21 mouse cellular contexts compared by ENCODE assay signal in genomic region chr7:24338241-24338640, GRCm38 (mm10). TPM values are rescaled to one million over a fixed set of nuclear protein-coding genes. Genes with fewer than 3 reads are reported as not detected.
DNase-seq lines count a peak whose midpoint lies in the region; ATAC-seq and TF ChIP-seq lines count a peak whose summit lies in the region.
"Had no signal": no experiment of that assay in that cellular context is flagged by ENCODE, and none has a peak within 500 bp of the region (broad histone marks: within the 10 kb centered on the region; RNA-seq: fewer than 3 reads in every experiment).

No protein-coding gene starts in this region.

- no peak for ATAC-seq in kidney, postnatal 0 days (replicated peaks; ENCODE audit: low FRiP score, low read depth)
- ATAC-seq in midbrain, postnatal 0 days (ENCODE audit: low FRiP score) = no peak
- no peak for ATAC-seq in midbrain, embryonic 13.5 days
- ATAC-seq: hindbrain, embryonic 16.5 days had no signal

- H3K36me3 ChIP-seq in kidney, postnatal 0 days (ENCODE audit: insufficient read depth, low read length) = no peaks in the 10 kb centered on the region
- no peaks in the 10 kb centered on the region for H3K36me3 ChIP-seq in midbrain, postnatal 0 days (ENCODE audit: insufficient read depth, low read length)
- H3K36me3 ChIP-seq in midbrain, embryonic 13.5 days = no peaks in the 10 kb centered on the region
- no peaks in the 10 kb centered on the region for H3K36me3 ChIP-seq in MEL (ENCODE audit: control insufficient read depth in 1 of 2, insufficient read depth in 2 of 2, low read length in 2 of 2)
- H3K36me3 ChIP-seq: heart, embryonic 12.5 days; liver, embryonic 13.5 days; neural tube, embryonic 12.5 days had no signal

- no peaks in the 10 kb centered on the region for H3K79me2 ChIP-seq in MEL (ENCODE audit: control insufficient read depth, insufficient read depth, low read length, poor library complexity)

- H3K9me3 ChIP-seq in kidney, postnatal 0 days (replicated peaks; ENCODE audit: low read length) = no peaks in the 10 kb centered on the region
- no peaks in the 10 kb centered on the region for H3K9me3 ChIP-seq in midbrain, postnatal 0 days (ENCODE audit: low read length)
- no peaks in the 10 kb centered on the region for H3K9me3 ChIP-seq in midbrain, embryonic 13.5 days
- no peaks in the 10 kb centered on the region for H3K9me3 ChIP-seq in MEL (replicated peaks; ENCODE audit: insufficient read depth, low read length)
- H3K9me3 ChIP-seq: liver, embryonic 13.5 days; neural tube, embryonic 12.5 days had no signal

- TF ChIP-seq RAD21 in MEL (IDR thresholded peaks at IDR 0.05; ENCODE audit: low read depth, low read length) = no peak

- H3K27me3 ChIP-seq in kidney, postnatal 0 days (ENCODE audit: insufficient read depth, low read length) = no peaks in the 10 kb centered on the region
- 0 out of 2 replicates have a peak, but pooled peaks cover 4% of the 10 kb centered on the region for H3K27me3 ChIP-seq in midbrain, postnatal 0 days (ENCODE audit: insufficient read depth, low read length)
- H3K27me3 ChIP-seq in midbrain, embryonic 13.5 days = peaks cover 15% of the 10 kb centered on the region
- H3K27me3 ChIP-seq in MEL (ENCODE audit: control insufficient read depth in 1 of 2, insufficient read depth in 2 of 2, low read length in 2 of 2) = no peaks in the 10 kb centered on the region

- H3K27ac ChIP-seq in kidney, postnatal 0 days = no peak overlapping the region
- no peak overlapping the region for H3K27ac ChIP-seq in midbrain, postnatal 0 days (ENCODE audit: low read depth, low read length)
- no peak overlapping the region for H3K27ac ChIP-seq in midbrain, embryonic 13.5 days
- no peak overlapping the region for H3K27ac ChIP-seq in MEL (ENCODE audit: control insufficient read depth, low read depth, low read length)
- H3K27ac ChIP-seq: liver, embryonic 13.5 days; neural tube, embryonic 12.5 days had no signal

- no peak for TF ChIP-seq POLR2A in MEL (IDR thresholded peaks at IDR 0.05; ENCODE audit: control insufficient read depth in 1 of 2, insufficient read depth in 1 of 2, low read depth in 1 of 2, low read length in 2 of 2, poor library complexity in 1 of 2)

- H3K4me2 ChIP-seq in kidney, postnatal 0 days (ENCODE audit: low read length) = no peak overlapping the region
- no peak overlapping the region for H3K4me2 ChIP-seq in midbrain, postnatal 0 days (ENCODE audit: low read depth, low read length, poor library complexity, severe bottlenecking)
- no peak overlapping the region for H3K4me2 ChIP-seq in midbrain, embryonic 13.5 days (replicated peaks)
- H3K4me2 ChIP-seq: heart, embryonic 12.5 days; liver, embryonic 13.5 days; neural tube, embryonic 12.5 days had no signal

- TF ChIP-seq CTCF in kidney, postnatal 0 days (IDR thresholded peaks at IDR 0.05; ENCODE audit: low read depth) = peak; percentile 23; the same call in 1 of the 2 replicates
- TF ChIP-seq CTCF in midbrain, postnatal 0 days (IDR thresholded peaks at IDR 0.05) = peak; percentile 39
- TF ChIP-seq CTCF in MEL (IDR thresholded peaks at IDR 0.05 in 2 of 3, conservative IDR thresholded peaks at IDR 0.05 in 1 of 3; ENCODE audit: control insufficient read depth in 1 of 3, insufficient read depth in 1 of 3, low read depth in 2 of 3, low read length in 3 of 3, poor library complexity in 1 of 3, severe bottlenecking in 1 of 3) = peak; percentile 20 to 41 (median 35); a peak in 4 of 6 replicates

- DNase-seq in kidney, postnatal 0 days (ENCODE audit: low spot score) = no peak
- DNase-seq in kidney, adult 9 months = no peak
- DNase-seq in midbrain, postnatal 0 days (ENCODE audit: low spot score) = no peak
- DNase-seq in MEL (ENCODE audit: low read depth, low spot score) = peak; percentile 24
- peak; percentile 51 for DNase-seq in induced T-regulatory cell, adult 2 months (ENCODE audit: low read depth)
- DNase-seq in urinary bladder, postnatal 4 days (ENCODE audit: low spot score in 2 of 2) = no peak
- DNase-seq: cerebellum, adult 9-11 months; kidney, adult 8-10 months; kidney, postnatal 4 days; liver, embryonic 13.5 days; lung, postnatal 36 days had no signal

- no peaks in the 10 kb centered on the region for H3K4me1 ChIP-seq in kidney, postnatal 0 days (replicated peaks; ENCODE audit: insufficient read depth, low read length)
- H3K4me1 ChIP-seq in midbrain, postnatal 0 days (ENCODE audit: insufficient read depth, low read length) = no peaks in the 10 kb centered on the region
- no peaks in the 10 kb centered on the region for H3K4me1 ChIP-seq in midbrain, embryonic 13.5 days (replicated peaks)
- no peaks in the 10 kb centered on the region for H3K4me1 ChIP-seq in MEL (ENCODE audit: control insufficient read depth in 1 of 2, insufficient read depth in 2 of 2, low read length in 2 of 2)
- H3K4me1 ChIP-seq: heart, embryonic 12.5 days; liver, embryonic 13.5 days; neural tube, embryonic 12.5 days had no signal

- no peak overlapping the region for H3K9ac ChIP-seq in kidney, postnatal 0 days (ENCODE audit: low read depth, low read length)
- H3K9ac ChIP-seq in midbrain, postnatal 0 days (replicated peaks; ENCODE audit: low read length, poor library complexity, severe bottlenecking) = no peak overlapping the region
- no peak overlapping the region for H3K9ac ChIP-seq in midbrain, embryonic 13.5 days (replicated peaks)
- no peak overlapping the region for H3K9ac ChIP-seq in MEL (ENCODE audit: control insufficient read depth, low read depth, low read length, poor library complexity, severe bottlenecking)
- H3K9ac ChIP-seq: heart, embryonic 12.5 days; liver, embryonic 13.5 days; neural tube, embryonic 12.5 days had no signal

- no peak overlapping the region for H3K4me3 ChIP-seq in kidney, postnatal 0 days (replicated peaks; ENCODE audit: low read depth, low read length)
- no peak overlapping the region for H3K4me3 ChIP-seq in midbrain, postnatal 0 days (ENCODE audit: low read depth, low read length)
- no peak overlapping the region for H3K4me3 ChIP-seq in midbrain, embryonic 13.5 days (replicated peaks)
- no peak overlapping the region for H3K4me3 ChIP-seq in MEL (ENCODE audit: control insufficient read depth in 1 of 2, insufficient read depth in 1 of 2, low read depth in 2 of 2, low read length in 2 of 2)
- H3K4me3 ChIP-seq: heart, embryonic 12.5 days; liver, embryonic 13.5 days; neural tube, embryonic 12.5 days had no signal

- 43% methylated on average over 2 of the region's 2 CpGs for WGBS in kidney, postnatal 0 days
- 41% methylated on average over 2 of the region's 2 CpGs for WGBS in midbrain, postnatal 0 days
- 39% methylated on average over 2 of the region's 2 CpGs for WGBS in midbrain, embryonic 13.5 days

- no peak for TF ChIP-seq EP300 in MEL (IDR thresholded peaks at IDR 0.05; ENCODE audit: low read depth in 1 of 2, low read length in 2 of 2)

TF ChIP-seq in MEL, 35 proteins besides CTCF, POLR2A, EP300 and RAD21:
- TF ChIP-seq GABPA (IDR thresholded peaks at IDR 0.05; ENCODE audit: low read depth, low read length) = no peak
- peak; percentile 34; the same call in 1 of the 2 replicates for TF ChIP-seq SMC3 (IDR thresholded peaks at IDR 0.05; ENCODE audit: low read depth, low read length)
TF ChIP-seq in MEL: peak in this region for 1.

RNA-seq across cellular contexts. Expression of gene Tescl, which starts 4.5 kb away (rescaled TPM):
- polyA plus RNA-seq in kidney, postnatal 0 days (2015; fragmentation: Nextera tagmentation; extraction: Ambion mirVana) = 0.27 and 0.45 TPM in 2 replicates
- not detected in 2 replicates for total RNA-seq in midbrain, postnatal 0 days (2014; rRNA removed)
- polyA plus RNA-seq in midbrain, postnatal 0 days (2015; fragmentation: Nextera tagmentation; extraction: Ambion mirVana) = 0.19 TPM in 1 of 2 replicates, not detected in the other
- 0.40 TPM in 1 of 2 replicates, not detected in the other for polyA plus RNA-seq in midbrain, embryonic 13.5 days (2015; fragmentation: Nextera tagmentation; extraction: Ambion mirVana)
- not detected in 2 replicates for total RNA-seq in MEL (2012; rRNA removed)
- not detected for polyA plus RNA-seq in MEL (2012; ENCODE audit: insufficient read depth in 1 of 2, insufficient read length in 2 of 2, low read depth in 1 of 2, low replicate concordance in 2 of 2, missing spikeins in 1 of 2)
- total RNA-seq: heart, postnatal 25 days; layer of hippocampus, postnatal 25 days; left cerebral cortex, postnatal 25 days had no signal
- polyA plus RNA-seq: heart, embryonic 12.5 days; liver, embryonic 13.5 days; neural tube, embryonic 12.5 days had no signal

RNA-seq across cellular contexts. Expression of gene Lypd5, which starts 10.8 kb away (rescaled TPM):
- not detected in 2 replicates for polyA plus RNA-seq in kidney, postnatal 0 days (2015; fragmentation: Nextera tagmentation; extraction: Ambion mirVana)
- total RNA-seq in midbrain, postnatal 0 days (2014; rRNA removed) = 0.44 TPM in 1 of 2 replicates, not detected in the other
- polyA plus RNA-seq in midbrain, postnatal 0 days (2015; fragmentation: Nextera tagmentation; extraction: Ambion mirVana) = not detected in 2 replicates
- not detected in 2 replicates for polyA plus RNA-seq in midbrain, embryonic 13.5 days (2015; fragmentation: Nextera tagmentation; extraction: Ambion mirVana)
- total RNA-seq in MEL (2012; rRNA removed) = not detected in 2 replicates
- polyA plus RNA-seq in MEL (2012; ENCODE audit: insufficient read depth in 1 of 2, insufficient read length in 2 of 2, low read depth in 1 of 2, low replicate concordance in 2 of 2, missing spikeins in 1 of 2) = not detected
- total RNA-seq: adrenal gland, postnatal 4 days; heart, postnatal 25 days; layer of hippocampus, postnatal 25 days; left cerebral cortex, postnatal 25 days; monocyte, adult 5-6 weeks had no signal
- polyA plus RNA-seq: forebrain, embryonic 11.5 days; heart, embryonic 12.5 days; hindbrain, embryonic 16.5 days; liver, embryonic 13.5 days; neural tube, embryonic 12.5 days had no signal

RNA-seq across cellular contexts. Expression of gene Zfp94, which starts 21.8 kb away (rescaled TPM):
- 9.8 and 10.0 TPM in 2 replicates for polyA plus RNA-seq in kidney, postnatal 0 days (2015; fragmentation: Nextera tagmentation; extraction: Ambion mirVana)
- 13.3 and 25.0 TPM in 2 replicates for total RNA-seq in midbrain, postnatal 0 days (2014; rRNA removed)
- polyA plus RNA-seq in midbrain, postnatal 0 days (2015; fragmentation: Nextera tagmentation; extraction: Ambion mirVana) = 17.4 and 22.9 TPM in 2 replicates
- polyA plus RNA-seq in midbrain, embryonic 13.5 days (2015; fragmentation: Nextera tagmentation; extraction: Ambion mirVana) = 19.4 and 22.0 TPM in 2 replicates
- total RNA-seq in MEL (2012; rRNA removed) = 5.9 and 6.9 TPM in 2 replicates
- 1 to 10 TPM in 1 of 2 experiments, not detected in 1; 5.9 TPM for polyA plus RNA-seq in MEL (2012; ENCODE audit: insufficient read depth in 1 of 2, insufficient read length in 2 of 2, low read depth in 1 of 2, low replicate concordance in 2 of 2, missing spikeins in 1 of 2)

RNA-seq across cellular contexts. Expression of gene Kcnn4, which starts 31.8 kb away (rescaled TPM):
- polyA plus RNA-seq in kidney, postnatal 0 days (2015; fragmentation: Nextera tagmentation; extraction: Ambion mirVana) = 8.0 and 9.6 TPM in 2 replicates
- total RNA-seq in midbrain, postnatal 0 days (2014; rRNA removed) = 0.27 and 2.5 TPM in 2 replicates
- polyA plus RNA-seq in midbrain, postnatal 0 days (2015; fragmentation: Nextera tagmentation; extraction: Ambion mirVana) = 0.81 and 1.1 TPM in 2 replicates
- polyA plus RNA-seq in midbrain, embryonic 13.5 days (2015; fragmentation: Nextera tagmentation; extraction: Ambion mirVana) = 0.40 and 0.66 TPM in 2 replicates
- 175 and 256 TPM in 2 replicates for total RNA-seq in MEL (2012; rRNA removed)
- 100 to 1,000 TPM in 1 of 2 experiments, not detected in 1; 188 TPM for polyA plus RNA-seq in MEL (2012; ENCODE audit: insufficient read depth in 1 of 2, insufficient read length in 2 of 2, low read depth in 1 of 2, low replicate concordance in 2 of 2, missing spikeins in 1 of 2)

RNA-seq across cellular contexts. Expression of gene Zfp61, which starts 37.2 kb away (rescaled TPM):
- 22.9 and 24.6 TPM in 2 replicates for polyA plus RNA-seq in kidney, postnatal 0 days (2015; fragmentation: Nextera tagmentation; extraction: Ambion mirVana)
- total RNA-seq in midbrain, postnatal 0 days (2014; rRNA removed) = 18.3 and 30.9 TPM in 2 replicates
- polyA plus RNA-seq in midbrain, postnatal 0 days (2015; fragmentation: Nextera tagmentation; extraction: Ambion mirVana) = 30.3 and 32.4 TPM in 2 replicates
- polyA plus RNA-seq in midbrain, embryonic 13.5 days (2015; fragmentation: Nextera tagmentation; extraction: Ambion mirVana) = 41.2 and 49.4 TPM in 2 replicates
- 9.2 and 9.9 TPM in 2 replicates for total RNA-seq in MEL (2012; rRNA removed)
- polyA plus RNA-seq in MEL (2012; ENCODE audit: insufficient read depth in 1 of 2, insufficient read length in 2 of 2, low read depth in 1 of 2, low replicate concordance in 2 of 2, missing spikeins in 1 of 2) = 10 to 100 TPM in 1 of 2 experiments, not detected in 1; 15.3 TPM

Comparison
In these comparisons a context has a peak if more than half of its experiments do, and no peak if none do; other contexts are left out.
1. DNase-seq: peak in MEL (single experiment) and induced T-regulatory cell, adult 2 months (single experiment); none in kidney, postnatal 0 days (single experiment), kidney, adult 9 months (single experiment), midbrain, postnatal 0 days (single experiment) and urinary bladder, postnatal 4 days (0 of 2).
2. Peak in every context shown above with its lines, with median percentiles within 50 percentile points of each other: CTCF ChIP-seq.